Mouse (Mus musculus): Measurements from ENCODE around the gene Cradd.

DNA sequence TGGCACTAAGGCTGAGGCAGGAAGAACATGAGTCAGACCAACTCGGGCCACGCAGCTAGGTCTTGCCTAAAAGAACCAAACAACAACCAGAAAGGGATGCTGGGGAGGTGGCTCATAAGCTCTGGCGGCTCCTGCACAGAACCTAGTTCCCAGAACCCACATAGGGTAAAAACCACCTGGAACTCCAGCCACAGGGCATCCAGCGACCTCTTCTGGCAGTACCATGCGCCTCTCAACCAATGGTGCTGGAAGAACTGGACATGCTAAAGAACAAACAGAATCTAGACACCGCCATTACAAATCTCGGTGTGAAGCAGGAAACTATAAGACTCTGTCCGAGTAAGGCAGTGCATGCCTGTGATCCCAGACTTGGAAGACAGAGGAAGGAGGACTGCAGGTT is 36.6 kb downstream of the Cradd start:
- TF ChIP-seq CTCF (IDR thresholded peaks at IDR 0.05; ENCODE audit: low read depth, low read length) (0 out of 2 replicates have a peak, but pooled peaks have one; percentile 8), POLR2A (IDR thresholded peaks at IDR 0.05; ENCODE audit: extremely low read depth, insufficient read depth, low read length) (no peak)

All from liver, adult 2 months (tissue).